Mouse (Mus musculus) hindbrain, embryonic 15.5 days (tissue): ENCODE measurements around the gene Wdr5. TPM values are rescaled to one million over a fixed set of nuclear protein-coding genes. Genes with fewer than 3 reads are reported as not detected.

Source experiments
- ATAC-seq: fragments of 200-750 bp; cut with Nextera tagmentation; 2 replicates; pipeline ENCODE4 v1.8.0; 2017; ENCODE audit warnings: low read depth, moderate number of reproducible peaks, moderate TSS enrichment; ENCODE audit not compliant: low FRiP score
- H3K27ac ChIP-seq: fragments of 300-500 bp; sonication (generic); replicated peaks from 2 replicates; pipeline ENCODE4 v1.5.1; 2015; ENCODE audit warnings: mild to moderate bottlenecking, inconsistent platforms
- H3K27me3 ChIP-seq: fragments of 300-500 bp; sonication (generic); 2 replicates; pipeline ENCODE4 v1.6.1; 2015; ENCODE audit warnings: control low read depth, inconsistent platforms
- H3K36me3 ChIP-seq: fragments of 300-500 bp; sonication (generic); 2 replicates; pipeline ENCODE4 v1.6.1; 2015; ENCODE audit warnings: control low read depth, inconsistent platforms
- H3K4me1 ChIP-seq: fragments of 300-500 bp; sonication (generic); replicated peaks from 2 replicates; pipeline ENCODE4 v1.6.1; 2015; ENCODE audit warnings: control low read depth, inconsistent platforms
- H3K4me2 ChIP-seq: fragments of 300-500 bp; sonication (generic); 2 replicates; pipeline ENCODE4 v1.6.1; 2015; ENCODE audit warnings: moderate library complexity, mild to moderate bottlenecking, inconsistent platforms
- H3K4me3 ChIP-seq: fragments of 300-500 bp; sonication (generic); 2 replicates; pipeline ENCODE4 v1.5.1; 2015; ENCODE audit warnings: mild to moderate bottlenecking, inconsistent platforms
- H3K9ac ChIP-seq: fragments of 300-500 bp; sonication (generic); 2 replicates; pipeline ENCODE4 v1.6.1; 2015; ENCODE audit warnings: inconsistent platforms
- H3K9me3 ChIP-seq: fragments of 300-500 bp; sonication (generic); 2 replicates; pipeline ENCODE4 v1.6.1; 2016; ENCODE audit warnings: control low read depth, inconsistent platforms
- WGBS: fragments of 180-500 bp; shearing (Covaris S2); methylation state at CpG from one replicate; pipeline ENCODE4 v1.1.7; 2015; 5-methylcytosine and 5-hydroxymethylcytosine counted together
- polyA plus RNA-seq: library from polyadenylated mRNA; unstranded; fragments of >200 nt; fragmentation: Nextera tagmentation; extraction: Ambion mirVana; gene quantifications from 2 replicates; pipeline ENCODE4 v1.2.1, GENCODE M21; 2015

The Wdr5 gene
- polyA plus RNA-seq, 1 experiment from 2014 or later: 44.2 TPM

DNA sequence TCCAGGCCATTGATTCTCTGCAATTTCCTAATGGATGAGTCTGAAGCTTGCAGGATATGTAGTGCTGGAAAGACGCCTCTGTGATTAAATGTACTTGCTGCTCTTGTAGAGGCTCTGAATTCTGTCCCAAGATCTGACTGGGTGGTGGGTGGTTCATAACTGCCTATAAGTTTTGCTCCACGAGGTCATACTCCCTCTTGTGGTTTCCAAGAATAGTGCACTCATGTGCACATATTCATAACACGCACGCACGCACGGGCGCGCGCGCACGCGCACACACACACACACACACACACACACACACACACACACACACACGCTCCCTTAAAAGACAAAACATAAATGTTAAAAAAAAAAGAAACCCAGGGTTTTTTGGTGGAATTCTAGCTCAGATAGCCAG is 69.6 kb downstream of the Wdr5 start:
- H3K9ac ChIP-seq: no peak overlapping the region
- WGBS: 96% methylated on average over 13 of the region's 13 CpGs
- H3K9me3 ChIP-seq: no peaks in the 10 kb centered on the region
- ATAC-seq: no peak
- H3K4me2 ChIP-seq: no peak overlapping the region
- no peaks in the 10 kb centered on the region for H3K36me3 ChIP-seq
- H3K4me1 ChIP-seq: peaks cover 5% of the 10 kb centered on the region; the same call in 1 of the 2 replicates
- H3K4me3 ChIP-seq: no peak overlapping the region
- H3K27ac ChIP-seq: no peak overlapping the region
- H3K27me3 ChIP-seq: no peaks in the 10 kb centered on the region

Other genes with a start within 250 kb of the Wdr5 start
- gene Vav2, start 88.1 kb upstream of the Wdr5 start, polyA plus RNA-seq: 14.3 and 15.6 TPM in 2 replicates
- gene Brd3os, start 72.8 kb upstream of the Wdr5 start, polyA plus RNA-seq: 40.0 and 44.6 TPM in 2 replicates
- 109 and 132 TPM in 2 replicates for gene Brd3, start 7.5 kb upstream of the Wdr5 start, polyA plus RNA-seq
- gene Rxra, start 161.3 kb downstream of the Wdr5 start, polyA plus RNA-seq: 4.7 and 4.9 TPM in 2 replicates